Mouse (Mus musculus) CD8-positive naive resting alpha-beta T cell, adult 57 days (primary cell): ENCODE data around the gene Rad54l2. TPM values are rescaled to one million over a fixed set of nuclear protein-coding genes. Genes with fewer than 3 reads are reported as not detected.

ENCODE experiments used
- total RNA-seq: library from RNA; stranded (reverse); gene quantifications from one replicate; pipeline ENCODE4 v1.2.4, GENCODE M21; 2023

The Rad54l2 gene
- 36.6 TPM for total RNA-seq

GRCm38 (mm10) chr9:106788812-106789321, at the start of gene Rad54l2:
TSS of gene Rad54l2 (minus strand) at chr9:106789194.

GRCm38 (mm10) chr9:106821618-106822380, 32.8 kb upstream of the Rad54l2 start, which contains the start of gene Dcaf1:
TSS of gene Dcaf1 (plus strand) at chr9:106821874.

GRCm38 (mm10) chr9:106685249-106686101, 103.5 kb downstream of the Rad54l2 start, which contains the start of gene Tex264:
TSS of gene Tex264 (minus strand) at chr9:106685927.

GRCm38 (mm10) chr9:106655884-106656720, 132.9 kb downstream of the Rad54l2 start, which contains the start of gene Grm2:
TSS of gene Grm2 (minus strand) at chr9:106656082.

Other genes with a start within 250 kb of the Rad54l2 start
- gene Iqcf3, start 227.6 kb downstream of the Rad54l2 start, total RNA-seq: not detected
- not detected for gene Iqcf4, start 218.2 kb downstream of the Rad54l2 start, total RNA-seq
- gene Iqcf6, start 162.6 kb downstream of the Rad54l2 start, total RNA-seq: not detected
- not detected for gene Grm2, start 133.1 kb downstream of the Rad54l2 start, total RNA-seq
- 59.8 TPM for gene Tex264, start 103.3 kb downstream of the Rad54l2 start, total RNA-seq
- gene Dcaf1, start 32.7 kb upstream of the Rad54l2 start, total RNA-seq: 54.0 TPM
- gene Rbm15b, start 98.2 kb upstream of the Rad54l2 start, total RNA-seq: 31.0 TPM
- gene Manf, start 102.8 kb upstream of the Rad54l2 start, total RNA-seq: 105 TPM